Mouse (Mus musculus): ENCODE results near the gene Rgs5. TPM values are rescaled to one million over a fixed set of nuclear protein-coding genes. Genes with fewer than 3 reads are reported as not detected.

Gene Rgs5
- polyA plus RNA-seq, 1 experiment from 2014 or later, result 2.5 TPM

GRCm38 (mm10) chr1:169671801-169672200 is 16.5 kb downstream of the Rgs5 start:
- DNase-seq (ENCODE audit: low spot score), result no peak
- Histone ChIP-seq H3K4me3 (ENCODE audit: low read depth, low read length) (no peak overlapping the region), H3K9ac (replicated peaks; ENCODE audit: low read length) (no peak overlapping the region), H3K27me3 (ENCODE audit: control insufficient read depth, insufficient read depth, low read length) (no peaks in the 10 kb centered on the region), H3K9me3 (replicated peaks; ENCODE audit: control insufficient read depth, low read length) (no peaks in the 10 kb centered on the region), H3K27ac (replicated peaks; ENCODE audit: low read depth, low read length) (no peak overlapping the region), H3K4me2 (ENCODE audit: low read depth, low read length) (no peak overlapping the region), H3K4me1 (ENCODE audit: control insufficient read depth, insufficient read depth, low read length) (no peaks in the 10 kb centered on the region), H3K36me3 (replicated peaks; ENCODE audit: control insufficient read depth, insufficient read depth, low read depth, low read length) (no peaks in the 10 kb centered on the region)
- 87% methylated on average over 2 of the region's 2 CpGs for WGBS
- ATAC-seq (replicated peaks; ENCODE audit: insufficient number of reproducible peaks, low FRiP score, low TSS enrichment, low read depth), result no peak

- H3K4me3 ChIP-seq (ENCODE audit: low read depth, low read length), result no peak overlapping the region
- no peaks in the 10 kb centered on the region for H3K9me3 ChIP-seq (replicated peaks; ENCODE audit: control insufficient read depth, low read length)
- WGBS, result 84% methylated on average over 4 of the region's 4 CpGs
- no peaks in the 10 kb centered on the region for H3K27me3 ChIP-seq (ENCODE audit: control insufficient read depth, insufficient read depth, low read length)
- H3K9ac ChIP-seq (replicated peaks; ENCODE audit: low read length), result no peak overlapping the region
- DNase-seq (ENCODE audit: low spot score) (no peak), ATAC-seq (replicated peaks; ENCODE audit: insufficient number of reproducible peaks, low FRiP score, low TSS enrichment, low read depth) (no peak)
- no peaks in the 10 kb centered on the region for H3K4me1 ChIP-seq (ENCODE audit: control insufficient read depth, insufficient read depth, low read length)
- no peak overlapping the region for H3K4me2 ChIP-seq (ENCODE audit: low read depth, low read length)
- no peak overlapping the region for H3K27ac ChIP-seq (replicated peaks; ENCODE audit: low read depth, low read length)
- no peaks in the 10 kb centered on the region for H3K36me3 ChIP-seq (replicated peaks; ENCODE audit: control insufficient read depth, insufficient read depth, low read depth, low read length)
Measured at GRCm38 (mm10) chr1:169672272-169672671, 17.0 kb downstream of the Rgs5 start.

GRCm38 (mm10) chr1:169674116-169674515 is 18.8 kb downstream of the Rgs5 start:
- H3K27me3 ChIP-seq (ENCODE audit: control insufficient read depth, insufficient read depth, low read length), result no peaks in the 10 kb centered on the region
- no peak for ATAC-seq (replicated peaks; ENCODE audit: insufficient number of reproducible peaks, low FRiP score, low TSS enrichment, low read depth)
- WGBS, result 56% methylated on average over 3 of the region's 3 CpGs
- H3K27ac ChIP-seq (replicated peaks; ENCODE audit: low read depth, low read length), result no peak overlapping the region
- no peaks in the 10 kb centered on the region for H3K36me3 ChIP-seq (replicated peaks; ENCODE audit: control insufficient read depth, insufficient read depth, low read depth, low read length)
- DNase-seq (ENCODE audit: low spot score), result no peak
- H3K4me1 ChIP-seq (ENCODE audit: control insufficient read depth, insufficient read depth, low read length), result no peaks in the 10 kb centered on the region
- H3K9me3 ChIP-seq (replicated peaks; ENCODE audit: control insufficient read depth, low read length), result no peaks in the 10 kb centered on the region
- no peak overlapping the region for H3K4me3 ChIP-seq (ENCODE audit: low read depth, low read length)
- H3K9ac ChIP-seq (replicated peaks; ENCODE audit: low read length), result no peak overlapping the region
- no peak overlapping the region for H3K4me2 ChIP-seq (ENCODE audit: low read depth, low read length)

GRCm38 (mm10) chr1:169676751-169677150 is 21.4 kb downstream of the Rgs5 start:
- no peak overlapping the region for H3K27ac ChIP-seq (replicated peaks; ENCODE audit: low read depth, low read length)
- DNase-seq (ENCODE audit: low spot score), result no peak
- H3K9me3 ChIP-seq (replicated peaks; ENCODE audit: control insufficient read depth, low read length), result no peaks in the 10 kb centered on the region
- 82% methylated on average over 1 of the region's 1 CpGs for WGBS
- H3K4me2 ChIP-seq (ENCODE audit: low read depth, low read length), result no peak overlapping the region
- no peaks in the 10 kb centered on the region for H3K4me1 ChIP-seq (ENCODE audit: control insufficient read depth, insufficient read depth, low read length)
- no peaks in the 10 kb centered on the region for H3K36me3 ChIP-seq (replicated peaks; ENCODE audit: control insufficient read depth, insufficient read depth, low read depth, low read length)
- ATAC-seq (replicated peaks; ENCODE audit: insufficient number of reproducible peaks, low FRiP score, low TSS enrichment, low read depth), result no peak
- no peak overlapping the region for H3K4me3 ChIP-seq (ENCODE audit: low read depth, low read length)
- H3K9ac ChIP-seq (replicated peaks; ENCODE audit: low read length), result no peak overlapping the region
- H3K27me3 ChIP-seq (ENCODE audit: control insufficient read depth, insufficient read depth, low read length), result no peaks in the 10 kb centered on the region

GRCm38 (mm10) chr1:169680455-169681208 is 25.3 kb downstream of the Rgs5 start:
- no peak overlapping the region for H3K27ac ChIP-seq (replicated peaks; ENCODE audit: low read depth, low read length)
- no peak overlapping the region for H3K9ac ChIP-seq (replicated peaks; ENCODE audit: low read length)
- H3K4me2 ChIP-seq (ENCODE audit: low read depth, low read length), result no peak overlapping the region
- H3K27me3 ChIP-seq (ENCODE audit: control insufficient read depth, insufficient read depth, low read length), result no peaks in the 10 kb centered on the region
- no peaks in the 10 kb centered on the region for H3K4me1 ChIP-seq (ENCODE audit: control insufficient read depth, insufficient read depth, low read length)
- whole genome bisulfite sequencing, result 80% methylated on average over 9 of the region's 9 CpGs
- no peaks in the 10 kb centered on the region for H3K9me3 ChIP-seq (replicated peaks; ENCODE audit: control insufficient read depth, low read length)
- no peak overlapping the region for H3K4me3 ChIP-seq (ENCODE audit: low read depth, low read length)
- ATAC-seq (replicated peaks; ENCODE audit: insufficient number of reproducible peaks, low FRiP score, low TSS enrichment, low read depth) (no peak), DNase-seq (ENCODE audit: low spot score) (no peak)
- no peaks in the 10 kb centered on the region for H3K36me3 ChIP-seq (replicated peaks; ENCODE audit: control insufficient read depth, insufficient read depth, low read depth, low read length)

- Histone ChIP-seq H3K27me3 (ENCODE audit: control insufficient read depth, insufficient read depth, low read length) (no peaks in the 10 kb centered on the region), H3K4me2 (ENCODE audit: low read depth, low read length) (no peak overlapping the region), H3K36me3 (replicated peaks; ENCODE audit: control insufficient read depth, insufficient read depth, low read depth, low read length) (no peaks in the 10 kb centered on the region), H3K9ac (replicated peaks; ENCODE audit: low read length) (no peak overlapping the region), H3K4me3 (ENCODE audit: low read depth, low read length) (no peak overlapping the region), H3K9me3 (replicated peaks; ENCODE audit: control insufficient read depth, low read length) (no peaks in the 10 kb centered on the region), H3K27ac (replicated peaks; ENCODE audit: low read depth, low read length) (no peak overlapping the region), H3K4me1 (ENCODE audit: control insufficient read depth, insufficient read depth, low read length) (no peaks in the 10 kb centered on the region)
- 83% methylated on average over 7 of the region's 7 CpGs for WGBS
- ATAC-seq (replicated peaks; ENCODE audit: insufficient number of reproducible peaks, low FRiP score, low TSS enrichment, low read depth), result no peak
- no peak for DNase-seq (ENCODE audit: low spot score)
Measured at GRCm38 (mm10) chr1:169682775-169683497, 27.6 kb downstream of the Rgs5 start.

- ATAC-seq (replicated peaks; ENCODE audit: insufficient number of reproducible peaks, low FRiP score, low TSS enrichment, low read depth) (no peak), DNase-seq (ENCODE audit: low spot score) (no peak)
- H3K27ac ChIP-seq (replicated peaks; ENCODE audit: low read depth, low read length), result no peak overlapping the region
- 46% methylated on average over 5 of the region's 5 CpGs for WGBS
- no peaks in the 10 kb centered on the region for H3K27me3 ChIP-seq (ENCODE audit: control insufficient read depth, insufficient read depth, low read length)
- H3K4me2 ChIP-seq (ENCODE audit: low read depth, low read length), result no peak overlapping the region
- no peak overlapping the region for H3K4me3 ChIP-seq (ENCODE audit: low read depth, low read length)
- H3K36me3 ChIP-seq (replicated peaks; ENCODE audit: control insufficient read depth, insufficient read depth, low read depth, low read length), result no peaks in the 10 kb centered on the region
- H3K4me1 ChIP-seq (ENCODE audit: control insufficient read depth, insufficient read depth, low read length), result no peaks in the 10 kb centered on the region
- no peaks in the 10 kb centered on the region for H3K9me3 ChIP-seq (replicated peaks; ENCODE audit: control insufficient read depth, low read length)
- H3K9ac ChIP-seq (replicated peaks; ENCODE audit: low read length), result no peak overlapping the region
Measured at GRCm38 (mm10) chr1:169685257-169685656, 30.0 kb downstream of the Rgs5 start.

GRCm38 (mm10) chr1:169693040-169693439 is 37.7 kb downstream of the Rgs5 start:
- Histone ChIP-seq H3K4me2 (ENCODE audit: low read depth, low read length) (no peak overlapping the region), H3K4me3 (ENCODE audit: low read depth, low read length) (no peak overlapping the region), H3K27me3 (ENCODE audit: control insufficient read depth, insufficient read depth, low read length) (no peaks in the 10 kb centered on the region), H3K36me3 (replicated peaks; ENCODE audit: control insufficient read depth, insufficient read depth, low read depth, low read length) (no peaks in the 10 kb centered on the region), H3K4me1 (ENCODE audit: control insufficient read depth, insufficient read depth, low read length) (no peaks in the 10 kb centered on the region), H3K9ac (replicated peaks; ENCODE audit: low read length) (no peak overlapping the region), H3K27ac (replicated peaks; ENCODE audit: low read depth, low read length) (no peak overlapping the region), H3K9me3 (replicated peaks; ENCODE audit: control insufficient read depth, low read length) (no peaks in the 10 kb centered on the region)
- DNase-seq (ENCODE audit: low spot score) (no peak), ATAC-seq (replicated peaks; ENCODE audit: insufficient number of reproducible peaks, low FRiP score, low TSS enrichment, low read depth) (no peak)
- 61% methylated on average over 2 of the region's 2 CpGs for WGBS

All from embryonic facial prominence, embryonic 11.5 days (tissue).